Mouse (Mus musculus): ENCODE results near the gene Kcnj12. TPM values are rescaled to one million over a fixed set of nuclear protein-coding genes. Genes with fewer than 3 reads are reported as not detected.

Gene Kcnj12
- total RNA-seq, 4 experiments from 2014 or later = 59.6 to 63.8 (median 62.0) TPM

DNA sequence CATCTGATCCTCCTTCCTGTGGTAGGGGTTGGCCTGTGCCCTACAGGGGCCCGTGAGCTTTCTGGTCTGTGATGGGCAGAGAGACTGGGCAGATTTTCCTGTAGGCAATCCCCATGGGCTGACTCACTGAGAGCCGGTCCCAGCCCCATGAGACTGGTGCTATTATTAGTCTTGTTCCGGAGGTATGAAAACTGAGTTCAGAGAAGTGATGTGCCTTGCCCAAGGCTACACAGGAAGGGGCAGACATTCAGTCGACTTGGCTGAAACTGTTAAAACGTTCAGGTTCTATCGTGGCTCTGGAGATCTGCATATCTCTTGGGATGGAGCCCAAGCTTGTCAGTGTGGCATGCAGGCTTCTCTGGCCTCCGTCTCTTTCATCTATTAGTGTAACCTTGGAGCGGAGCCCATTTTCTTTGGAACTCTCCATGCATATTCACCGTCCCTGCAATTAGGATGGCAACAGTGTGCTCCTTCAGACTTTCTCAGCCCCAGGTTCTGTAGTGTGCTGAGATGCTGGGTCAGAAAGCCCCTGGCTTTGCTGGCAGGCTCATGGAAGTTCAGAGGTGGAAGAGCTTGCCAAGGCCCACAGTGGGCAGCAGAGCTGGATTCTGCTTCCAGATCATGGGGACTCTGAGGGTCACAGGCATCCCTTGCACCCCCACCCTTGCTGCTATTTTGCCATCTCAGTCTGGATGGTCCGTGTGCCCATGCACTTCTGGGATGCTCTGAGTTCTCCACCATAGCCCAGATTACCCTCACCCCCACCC, 37.5 kb downstream of the Kcnj12 start:
- DNase-seq (ENCODE audit: low spot score in 2 of 2) = peak in 1 of 2 experiments; percentile 44

DNA sequence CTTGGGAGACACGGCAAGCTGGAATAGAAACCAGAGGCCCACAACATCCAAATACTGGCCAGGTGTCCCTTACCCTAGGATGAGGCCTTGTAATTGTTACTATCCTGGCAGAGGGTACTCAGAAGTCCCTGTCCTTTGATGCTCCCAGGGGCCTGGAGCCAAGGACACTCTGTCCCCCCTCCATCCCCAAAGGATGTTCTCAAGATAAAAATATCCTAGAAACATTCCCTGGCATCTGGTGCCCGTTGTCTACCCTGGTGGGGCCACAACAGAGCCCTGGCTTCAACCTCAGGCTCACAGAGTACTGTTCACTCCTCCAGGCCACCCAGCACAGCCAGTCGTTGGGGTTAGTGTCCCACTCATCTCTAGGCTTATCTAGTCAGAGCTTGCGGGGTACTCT, 38.3 kb downstream of the Kcnj12 start:
- peak; percentile 49 to 66 for DNase-seq (ENCODE audit: low spot score in 2 of 2)

DNA sequence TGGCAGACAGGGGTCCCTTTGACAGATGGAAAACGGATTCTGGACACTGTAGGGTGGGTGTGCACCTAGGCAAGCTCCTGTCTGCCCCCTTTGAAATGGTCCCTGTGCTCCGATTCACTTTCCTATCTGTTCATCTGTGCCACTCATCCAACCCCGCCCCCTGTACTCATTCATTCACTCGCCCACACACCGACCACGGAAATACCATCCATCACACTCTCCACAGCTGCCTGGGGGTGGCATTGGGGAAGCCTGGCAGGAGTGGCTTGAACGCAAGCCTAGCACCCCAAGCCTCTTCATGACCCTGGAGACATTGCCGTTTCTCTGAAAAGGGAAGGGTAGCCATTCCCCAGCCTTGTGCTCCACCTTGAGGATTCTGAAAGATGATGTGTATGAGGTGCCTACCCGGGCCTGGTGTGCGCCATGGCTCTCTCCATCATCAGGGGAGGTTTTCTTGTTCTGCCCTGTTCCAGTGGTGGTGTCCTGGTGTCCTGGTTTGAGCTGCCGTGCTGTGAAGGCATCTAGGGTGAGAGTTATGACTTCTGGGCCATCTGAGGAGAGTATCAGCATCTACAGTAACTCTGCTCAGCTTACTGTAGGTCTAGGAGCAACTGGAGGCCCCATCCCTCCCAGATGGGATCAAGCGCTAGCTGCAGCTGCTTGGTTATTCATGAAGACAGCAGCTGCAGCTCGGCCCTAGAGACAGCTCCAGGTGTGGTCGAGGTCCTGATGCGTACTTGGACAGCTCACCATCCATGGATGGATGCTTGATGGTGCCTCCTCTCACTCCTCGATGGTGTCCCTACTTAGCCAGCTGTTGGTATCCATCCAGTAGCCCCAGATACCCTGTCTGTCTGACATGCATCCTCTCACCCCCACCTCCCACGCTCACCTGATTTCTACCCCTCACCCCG, 40.4 kb downstream of the Kcnj12 start:
- no peak for DNase-seq (ENCODE audit: low spot score in 2 of 2)

DNA sequence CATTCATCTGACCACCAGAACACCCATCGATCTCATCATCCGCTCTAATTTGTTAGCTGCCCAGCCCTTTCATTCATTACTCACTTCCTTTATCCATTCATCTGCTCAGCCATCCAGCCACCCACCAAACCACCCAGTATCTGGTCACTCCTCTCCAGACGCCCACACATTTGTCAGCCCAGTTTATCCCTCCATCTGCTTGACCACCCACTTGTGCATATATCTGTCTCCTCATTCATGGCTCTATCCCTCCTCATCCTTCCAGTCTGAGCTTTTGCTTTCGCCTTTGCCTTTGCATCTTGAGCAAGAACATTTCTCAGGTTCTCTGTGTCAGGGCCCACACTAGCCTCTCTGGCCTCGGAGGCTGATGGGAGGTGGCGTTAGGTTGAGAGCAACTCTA, 41.1 kb downstream of the Kcnj12 start:
- DNase-seq (ENCODE audit: low spot score in 2 of 2) = no peak

DNA sequence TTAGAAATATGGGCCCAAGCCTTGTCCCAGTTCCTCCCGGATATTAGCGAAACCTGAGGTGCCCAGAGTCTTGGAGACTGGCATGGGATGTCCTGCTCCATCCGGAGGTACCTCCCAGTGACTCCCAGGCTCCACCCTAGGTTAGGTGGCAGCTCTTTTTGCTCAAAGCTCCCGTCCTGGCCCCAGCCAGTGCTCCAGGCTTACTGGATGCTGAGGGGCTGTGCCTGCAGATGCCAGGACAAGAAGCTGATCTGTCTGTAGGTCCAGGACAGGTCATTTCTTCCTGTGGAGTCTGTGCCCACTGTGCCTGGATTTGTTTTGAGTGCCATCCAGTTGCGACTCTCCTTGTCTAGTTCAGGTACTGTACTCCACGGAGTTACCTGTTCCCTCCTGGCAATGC, 43.3 kb downstream of the Kcnj12 start:
- DNase-seq (ENCODE audit: low spot score in 2 of 2) = no peak

DNA sequence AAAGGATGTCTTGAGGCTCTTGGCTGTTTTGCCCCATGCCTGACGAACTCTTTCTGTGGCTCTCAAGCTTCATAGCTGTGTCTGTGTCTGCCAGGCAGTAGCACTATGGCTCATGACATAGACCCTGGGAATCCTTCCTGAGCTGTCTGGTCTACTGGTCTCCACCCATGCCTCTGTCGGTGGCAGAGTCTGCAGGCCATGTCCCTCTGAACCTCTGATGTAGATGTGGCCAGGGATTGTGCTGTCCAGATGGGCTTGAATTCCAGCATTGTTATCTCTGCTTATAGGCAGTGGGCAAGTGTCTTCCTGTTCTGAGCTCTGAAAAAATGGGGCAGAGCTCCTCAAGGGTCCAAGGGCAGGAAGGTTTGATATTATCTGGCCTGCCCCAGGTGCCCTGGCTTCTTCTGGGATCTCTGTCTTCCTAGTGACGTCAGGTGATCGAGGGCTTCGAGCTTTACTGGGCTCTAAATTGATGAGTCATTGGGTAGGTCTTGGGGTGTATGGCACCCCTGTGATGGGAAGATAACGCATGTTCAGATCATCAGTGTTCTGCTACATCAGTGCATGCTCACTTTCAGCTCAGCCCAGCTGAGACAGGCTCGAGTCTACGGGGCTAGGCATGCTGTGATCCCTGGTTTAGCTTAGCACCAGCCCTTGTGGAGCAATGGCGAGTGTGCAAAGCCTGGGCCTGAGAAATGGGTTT, 44.9 kb downstream of the Kcnj12 start:
- DNase-seq (ENCODE audit: low spot score in 2 of 2) = no peak

DNA sequence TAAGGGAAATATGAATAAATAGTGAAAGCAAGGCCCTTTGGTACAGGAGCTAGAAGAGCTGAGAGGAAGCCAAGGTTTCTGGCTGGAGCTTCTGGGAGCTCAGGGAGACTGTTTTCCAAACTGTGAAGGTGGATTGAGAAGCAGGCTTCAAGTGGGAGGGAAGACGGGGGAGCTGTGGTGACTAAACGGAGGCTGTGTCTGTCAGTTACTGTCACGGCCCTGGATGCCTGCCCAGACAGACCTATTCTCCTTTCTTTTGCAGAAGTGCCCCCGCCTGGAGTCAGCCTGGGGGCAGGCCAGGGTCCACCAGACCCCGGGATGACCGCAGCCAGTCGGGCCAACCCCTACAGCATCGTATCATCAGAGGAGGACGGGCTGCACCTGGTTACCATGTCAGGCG, 46.5 kb downstream of the Kcnj12 start:
- no peak for DNase-seq (ENCODE audit: low spot score in 2 of 2)

DNA sequence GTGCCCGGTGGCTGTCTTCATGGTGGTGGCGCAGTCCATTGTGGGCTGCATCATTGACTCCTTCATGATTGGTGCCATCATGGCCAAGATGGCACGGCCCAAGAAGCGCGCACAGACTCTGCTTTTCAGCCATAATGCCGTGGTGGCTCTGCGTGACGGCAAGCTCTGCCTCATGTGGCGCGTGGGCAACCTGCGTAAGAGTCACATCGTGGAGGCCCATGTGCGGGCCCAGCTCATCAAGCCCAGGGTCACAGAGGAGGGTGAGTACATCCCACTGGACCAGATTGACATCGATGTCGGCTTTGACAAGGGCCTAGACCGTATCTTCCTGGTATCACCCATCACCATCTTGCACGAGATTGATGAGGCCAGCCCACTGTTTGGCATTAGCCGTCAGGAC, 47.3 kb downstream of the Kcnj12 start:
- DNase-seq (ENCODE audit: low spot score in 2 of 2) = no peak

DNA sequence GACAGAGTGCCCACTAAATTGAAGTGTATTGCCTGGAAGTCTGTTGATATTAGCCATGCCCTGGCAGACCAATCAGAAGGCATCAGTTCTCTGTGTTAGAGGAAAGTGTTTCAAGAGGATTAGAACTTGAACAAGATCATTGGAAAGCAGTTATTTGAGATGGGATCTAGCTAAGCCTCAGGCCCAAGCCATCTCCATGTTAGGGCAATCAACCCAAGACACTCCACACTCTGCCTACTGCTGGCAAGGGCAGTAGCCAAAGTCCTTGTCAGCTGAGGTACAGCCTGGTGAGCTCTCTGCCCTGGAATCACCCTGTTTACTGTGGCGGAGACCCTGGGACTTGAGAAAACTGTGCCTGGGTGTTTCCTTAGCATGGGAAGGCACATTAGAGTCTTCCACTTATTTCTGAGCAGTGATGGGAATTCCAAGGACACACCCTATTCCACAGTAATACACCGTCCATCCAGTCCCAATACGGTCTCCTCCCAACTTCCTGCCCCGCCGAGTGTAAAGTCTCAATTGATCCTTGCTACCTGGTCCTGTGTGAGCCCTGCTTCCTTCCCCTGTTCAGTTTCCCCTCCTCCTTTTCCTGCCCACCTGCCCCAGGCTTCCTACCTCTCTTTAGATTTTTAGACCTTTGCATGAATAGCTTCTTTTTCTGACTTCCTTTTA, 52.4 kb downstream of the Kcnj12 start:
- DNase-seq (ENCODE audit: low spot score in 2 of 2) = no peak

DNA sequence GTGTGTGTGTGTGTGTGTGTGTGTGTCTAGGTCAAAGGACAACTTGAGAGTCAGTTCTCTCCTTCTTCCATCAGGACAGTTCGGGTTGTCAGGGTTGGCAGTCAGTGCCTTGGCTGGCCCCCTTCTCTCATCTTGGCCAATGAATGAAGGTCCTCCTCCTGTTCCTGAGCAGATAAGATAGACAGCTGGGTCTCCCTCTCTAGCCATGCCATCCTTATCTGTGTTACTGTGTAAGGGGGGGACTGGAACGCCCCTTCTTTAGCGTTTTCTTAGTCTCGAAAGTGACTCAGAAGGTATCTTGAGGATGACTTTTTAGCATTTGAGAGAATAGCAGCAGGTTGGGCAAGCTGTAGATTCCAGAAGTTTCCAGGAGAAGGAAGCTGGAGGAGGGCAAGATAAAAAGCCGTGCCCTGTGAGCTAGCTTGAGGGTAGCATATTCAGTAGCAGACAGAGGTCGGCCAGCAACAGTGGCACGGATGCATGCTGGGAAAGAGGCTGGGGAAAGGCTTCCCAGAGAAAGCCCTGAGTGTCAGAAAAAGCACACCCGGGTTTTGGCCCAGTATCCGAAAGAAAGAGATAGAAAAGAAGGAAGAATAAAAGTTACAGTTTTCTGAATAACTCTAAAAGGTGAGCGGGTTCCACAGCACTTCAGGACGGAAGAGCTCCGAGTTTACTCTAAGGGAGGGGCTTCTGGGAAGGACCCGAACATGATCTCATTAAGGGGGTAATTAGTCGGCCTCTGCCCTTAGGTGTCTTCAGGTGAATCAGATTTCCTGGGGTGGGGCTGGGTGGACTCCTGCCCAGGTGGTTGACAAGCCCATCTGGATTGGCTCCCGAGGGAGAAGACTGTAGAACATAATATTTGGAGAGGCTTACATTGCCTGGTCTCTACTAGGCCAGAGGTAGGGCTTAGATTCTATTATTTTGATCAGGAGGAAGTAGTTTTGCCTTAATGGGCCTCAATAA, 53.3 kb downstream of the Kcnj12 start:
- no peak for DNase-seq (ENCODE audit: low spot score in 2 of 2)

DNA sequence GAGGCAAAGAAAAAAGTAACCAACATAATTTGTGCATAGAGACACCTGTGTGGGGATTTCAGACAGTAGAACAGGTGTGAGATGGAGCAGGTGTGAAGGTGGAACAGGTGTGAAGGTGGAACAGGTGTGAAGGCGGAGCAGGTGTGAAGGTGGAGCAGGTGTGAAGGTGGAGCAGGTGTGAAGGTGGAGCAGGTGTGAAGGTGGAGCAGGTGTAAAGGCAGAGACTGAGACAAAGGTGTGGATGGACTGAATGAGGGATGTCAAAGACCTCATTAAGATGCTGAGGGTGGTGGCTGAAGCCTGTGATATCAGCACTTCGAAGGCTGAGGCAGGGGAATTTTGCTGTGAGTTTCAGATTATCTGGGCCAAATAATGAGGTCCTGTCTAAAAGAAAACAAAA, 59.3 kb downstream of the Kcnj12 start:
- no peak for DNase-seq (ENCODE audit: low spot score in 2 of 2)

DNA sequence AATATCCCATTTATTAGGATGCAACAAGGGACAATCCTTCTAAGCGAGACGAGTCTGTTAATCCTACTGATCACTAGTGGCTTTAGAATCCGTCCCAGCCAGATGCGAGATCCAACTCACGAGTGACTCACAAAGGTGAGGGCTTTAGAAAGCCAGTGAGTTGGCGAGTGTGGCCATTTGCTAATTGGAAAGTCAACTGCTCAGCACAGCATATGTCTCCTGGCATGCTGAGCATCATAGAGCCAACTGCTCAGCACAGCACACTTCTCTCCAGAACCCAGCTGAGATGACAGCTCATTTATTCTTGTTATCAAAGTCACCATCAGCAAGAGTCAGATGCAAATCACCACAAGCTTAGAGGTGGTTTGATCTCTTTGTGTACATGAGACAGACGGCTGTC, 67.8 kb downstream of the Kcnj12 start:
- no peak for DNase-seq (ENCODE audit: low spot score in 2 of 2)

DNA sequence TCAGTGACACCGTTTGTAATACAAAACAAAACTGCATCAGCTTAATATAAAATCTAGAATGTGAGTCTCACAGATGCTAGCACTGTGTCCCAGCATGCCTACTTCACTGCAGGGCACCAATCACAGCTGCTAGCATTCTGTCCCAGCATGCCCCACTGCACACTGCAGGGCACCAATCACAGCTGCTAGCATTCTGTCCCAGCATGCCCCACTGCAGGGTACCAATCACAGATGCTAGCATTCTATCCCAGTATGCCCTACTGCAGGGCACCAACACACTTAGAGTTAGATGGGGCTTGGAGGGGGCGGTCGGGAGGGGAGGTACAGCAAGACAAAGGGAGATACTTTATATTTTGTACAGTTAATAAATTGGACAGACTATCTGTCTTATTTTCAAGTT, 68.8 kb downstream of the Kcnj12 start:
- no peak for DNase-seq (ENCODE audit: low spot score in 2 of 2)

DNA sequence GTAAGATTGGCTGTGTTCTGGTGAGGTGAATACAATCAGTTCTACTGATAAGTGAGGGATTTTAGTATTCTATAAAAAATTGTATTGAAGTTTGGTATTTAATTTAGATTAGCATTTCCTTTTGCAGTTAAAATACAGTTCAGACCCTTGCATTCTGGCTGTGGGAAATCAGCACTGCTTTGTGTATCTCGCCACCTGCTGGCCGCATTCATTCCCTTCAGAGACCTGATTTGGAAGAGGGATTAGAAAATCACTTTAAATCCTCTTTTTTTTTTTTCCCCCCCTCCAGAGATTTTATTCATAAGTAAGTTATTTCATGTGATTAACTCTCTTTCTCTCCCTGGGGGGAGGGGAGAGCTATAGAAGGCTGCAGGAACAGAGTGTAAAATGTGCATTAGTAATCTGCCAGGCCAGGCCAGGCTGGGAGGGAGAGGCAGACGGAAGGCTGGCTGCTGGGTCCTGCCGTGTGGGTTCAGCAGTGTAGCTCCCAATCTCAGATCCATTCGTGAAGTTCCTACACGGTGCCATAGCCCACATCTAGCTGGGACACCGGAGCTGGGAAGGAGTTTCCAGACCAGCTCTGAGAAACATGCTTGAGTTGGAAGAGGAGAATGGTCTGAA, 69.4 kb downstream of the Kcnj12 start:
- DNase-seq (ENCODE audit: low spot score in 2 of 2) = peak; percentile 40 to 44

DNA sequence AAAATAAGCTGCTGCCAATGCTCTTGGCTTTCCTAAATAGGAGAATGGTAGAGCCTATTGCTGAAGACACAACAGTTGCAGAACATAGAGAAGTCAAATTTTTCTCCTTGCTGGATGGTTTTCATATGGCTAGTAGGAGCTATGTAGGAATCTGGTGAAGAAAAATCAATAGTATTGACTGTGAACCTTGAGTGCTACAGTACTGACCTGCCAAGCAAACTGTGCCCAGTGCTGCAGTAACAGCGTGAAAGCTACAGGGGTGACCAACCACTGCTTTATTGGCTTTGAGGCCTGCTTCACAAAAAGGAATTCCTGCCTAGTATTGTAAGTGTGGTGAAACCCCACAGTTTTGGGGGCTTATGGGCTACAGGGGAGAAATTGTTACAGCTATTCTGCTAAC, 75.7 kb downstream of the Kcnj12 start:
- DNase-seq (ENCODE audit: low spot score in 2 of 2) = no peak

DNA sequence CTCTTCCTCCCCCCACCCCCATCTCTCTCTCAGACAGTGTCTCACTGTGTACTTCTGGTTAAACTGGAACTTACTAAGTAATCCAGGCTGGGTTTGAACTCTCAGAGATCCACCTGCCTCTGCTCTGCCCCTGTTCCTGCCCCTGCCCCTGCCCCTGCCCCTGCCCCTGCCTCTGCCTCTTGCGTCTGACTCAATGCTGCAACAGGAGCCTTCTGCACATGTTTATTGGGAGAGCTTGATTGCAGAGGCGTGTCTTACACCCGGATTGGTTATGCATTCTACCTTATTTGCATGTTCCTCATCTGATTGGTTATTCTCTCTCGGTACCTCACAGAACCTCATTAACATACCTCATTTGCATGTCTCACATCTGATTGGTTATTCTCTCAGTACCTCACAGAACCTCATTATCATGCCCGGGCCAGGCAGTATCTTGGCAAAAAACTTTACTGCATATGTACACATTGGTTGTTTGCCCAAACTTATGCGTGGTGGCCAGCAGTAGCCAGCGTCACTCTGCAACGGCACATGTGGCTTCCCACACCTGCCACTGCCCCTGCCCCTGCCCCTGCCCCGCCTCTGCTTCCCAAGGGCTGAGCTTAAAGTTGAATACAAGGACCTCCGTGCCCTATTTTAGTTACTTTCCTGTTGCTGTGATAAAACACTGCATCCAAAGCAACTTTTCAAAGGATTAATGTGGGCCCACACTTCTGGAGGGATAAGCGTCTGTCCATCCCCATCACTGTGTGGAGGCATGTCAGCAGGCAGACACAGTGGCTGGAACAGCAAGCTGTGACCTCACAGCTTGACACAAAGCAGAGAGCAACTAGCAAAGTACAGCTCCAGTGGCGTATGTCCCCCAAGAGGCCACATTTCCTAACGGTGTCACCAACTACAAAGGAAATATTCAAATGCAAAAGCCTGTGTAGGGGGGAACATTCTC, 80.3 kb downstream of the Kcnj12 start:
- no peak for DNase-seq (ENCODE audit: low spot score in 2 of 2)

DNA sequence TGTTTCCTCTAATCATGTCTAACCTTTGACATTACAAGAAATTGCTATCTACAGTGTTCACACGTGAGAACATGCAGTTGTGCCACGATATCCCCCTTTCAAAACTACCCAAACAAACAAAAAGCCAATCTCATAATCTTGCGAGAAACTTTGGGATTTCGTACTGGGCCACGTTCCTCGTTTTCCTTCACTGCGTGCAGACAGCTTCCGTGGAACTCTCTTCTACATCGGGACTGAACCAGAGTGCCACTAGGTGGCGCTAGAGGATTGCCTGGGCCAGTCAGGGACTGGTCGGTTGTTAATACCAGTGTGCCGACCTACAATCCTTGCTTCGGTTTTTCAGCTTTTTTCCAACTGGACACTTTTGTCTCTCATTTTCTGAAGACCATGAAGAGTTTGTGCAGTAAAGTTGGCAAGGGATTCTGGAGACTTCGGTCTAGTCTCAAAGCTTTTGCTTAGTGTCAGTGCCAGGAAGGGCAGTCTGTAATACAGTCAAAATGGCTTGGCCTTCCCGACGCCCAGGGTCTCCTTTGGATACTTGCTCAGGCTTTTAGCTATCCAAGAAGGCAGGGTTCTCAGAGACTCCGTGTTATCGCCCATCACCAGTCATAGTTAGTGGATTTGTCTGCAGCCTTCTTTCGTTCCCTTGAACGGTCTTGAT, 82.0 kb downstream of the Kcnj12 start:
- DNase-seq (ENCODE audit: low spot score in 2 of 2) = peak; percentile 67 to 68

DNA sequence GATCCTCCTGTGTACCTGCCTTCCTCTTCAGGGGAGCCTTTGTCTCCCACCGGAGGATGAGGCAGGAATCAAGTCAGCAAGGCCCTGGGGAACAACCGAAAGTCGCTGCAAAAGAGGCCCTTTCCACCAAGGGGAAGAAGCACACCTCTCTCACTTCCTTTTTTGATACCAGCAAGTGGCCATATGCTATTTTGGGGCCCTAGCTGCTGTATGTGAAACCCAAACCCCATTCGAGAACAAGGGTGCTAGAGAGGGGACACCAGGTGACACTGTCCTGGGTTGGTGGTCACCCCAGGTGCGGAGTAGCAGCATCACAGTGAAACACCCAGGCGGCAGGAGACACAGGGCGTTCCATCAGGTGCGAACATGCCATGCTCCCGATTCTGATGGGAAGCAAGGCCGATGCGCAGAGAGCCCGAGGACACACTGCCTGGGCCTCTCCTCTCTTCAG, 86.6 kb downstream of the Kcnj12 start:
- no peak for DNase-seq (ENCODE audit: low spot score in 2 of 2)
